Mouse (Mus musculus) gastrocnemius, postnatal 14 days (tissue): ENCODE results near the gene Sgk1. TPM values are rescaled to one million over a fixed set of nuclear protein-coding genes. Genes with fewer than 3 reads are reported as not detected.

Experiments used
- DNase-seq: peaks from one replicate; pipeline ENCODE4 v3.0.0; 2021; ENCODE audit warnings: mixed read lengths
- intact Hi-C: fragments of 180-260 bp; cut with DNase I; formaldehyde crosslinking; loops from one replicate; pipeline ENCODE4 v1.15.1; 2025; ENCODE audit warnings: low total_unique reads
- total RNA-seq, 2 experiments: library from RNA; stranded (reverse); gene quantifications; 2 replicates each; pipeline ENCODE4 v1.2.3; 2021

The Sgk1 gene
- total RNA-seq, 2 experiments from 2014 or later: 137 to 328 TPM

DNA sequence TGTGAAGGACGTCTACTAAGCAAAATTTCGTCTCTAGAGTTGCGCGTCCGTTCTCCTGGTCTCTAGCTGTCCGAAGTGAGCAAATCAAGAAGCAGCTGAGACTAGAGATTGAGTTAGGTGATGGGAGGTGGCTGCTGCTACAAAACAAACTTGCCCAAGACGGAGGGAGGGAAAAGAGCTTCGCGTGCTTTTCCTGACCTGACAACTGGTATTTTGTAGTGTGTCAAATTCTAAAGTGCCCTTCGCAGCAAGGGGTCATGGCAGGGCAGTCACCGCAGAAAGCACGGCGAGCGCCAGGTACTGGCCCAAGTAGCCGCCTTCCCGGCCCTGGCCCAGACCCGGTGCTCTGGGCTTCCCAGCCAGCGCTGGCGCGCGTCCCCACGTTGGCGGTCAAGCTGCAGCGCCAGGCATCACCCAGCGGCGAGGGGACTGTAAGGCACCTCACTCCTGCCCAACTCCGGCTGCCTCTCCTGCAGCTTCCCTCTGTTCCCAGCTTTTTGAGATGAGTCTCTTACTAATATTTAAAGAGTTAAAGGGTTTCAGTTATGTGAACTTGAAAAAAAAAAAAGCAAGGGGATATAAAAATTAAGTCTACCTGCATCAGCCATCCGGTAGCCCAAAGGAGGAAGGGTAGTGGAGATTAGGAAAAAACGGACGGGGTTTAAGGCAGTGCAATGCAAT, 111.0 kb downstream of the Sgk1 start:
- peak; percentile 94 for DNase-seq
- intact Hi-C loops: no loop called here

DNA sequence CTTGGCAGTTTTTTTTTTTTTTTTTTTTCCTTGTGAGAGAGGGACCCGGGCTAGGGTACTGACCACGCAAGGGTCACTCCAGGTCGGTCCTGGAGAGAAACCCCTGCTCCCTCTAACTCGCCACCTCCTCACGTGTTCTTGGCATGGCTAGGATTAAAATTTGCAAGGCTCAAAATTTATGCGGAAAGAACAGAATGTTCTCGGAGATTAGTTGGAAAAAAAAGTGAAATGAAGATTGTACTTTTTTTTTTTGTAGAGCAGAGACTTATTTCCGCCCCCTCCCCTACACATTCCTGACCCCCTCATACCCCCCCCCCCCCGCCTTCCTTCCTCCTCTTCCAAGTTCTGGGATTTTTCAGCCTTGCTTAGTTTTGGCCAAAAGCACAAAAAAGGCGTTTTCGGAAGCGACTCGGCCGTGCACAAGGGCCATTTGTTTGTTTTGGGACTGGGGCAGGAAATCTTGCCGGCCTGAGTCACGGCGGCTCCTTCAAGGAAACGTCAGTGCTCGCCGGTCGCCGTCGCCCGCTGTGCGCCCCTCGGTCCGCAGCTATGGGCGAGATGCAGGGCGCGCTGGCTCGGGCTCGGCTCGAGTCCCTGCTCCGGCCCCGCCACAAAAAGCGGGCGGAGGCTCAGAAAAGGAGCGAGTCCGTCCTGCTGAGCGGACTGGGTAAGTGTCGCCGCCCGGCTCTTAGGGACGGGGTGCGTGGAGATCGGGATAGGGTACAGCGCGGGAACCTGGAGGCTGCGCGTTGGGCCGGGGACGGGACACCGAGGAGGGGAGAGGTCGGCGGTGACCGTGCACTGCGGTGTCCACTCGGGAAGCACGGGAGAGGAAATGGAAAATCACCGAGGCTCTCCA, 111.8 kb downstream of the Sgk1 start:
- intact Hi-C loops: no loop called here
- peak; percentile 74 for DNase-seq

DNA sequence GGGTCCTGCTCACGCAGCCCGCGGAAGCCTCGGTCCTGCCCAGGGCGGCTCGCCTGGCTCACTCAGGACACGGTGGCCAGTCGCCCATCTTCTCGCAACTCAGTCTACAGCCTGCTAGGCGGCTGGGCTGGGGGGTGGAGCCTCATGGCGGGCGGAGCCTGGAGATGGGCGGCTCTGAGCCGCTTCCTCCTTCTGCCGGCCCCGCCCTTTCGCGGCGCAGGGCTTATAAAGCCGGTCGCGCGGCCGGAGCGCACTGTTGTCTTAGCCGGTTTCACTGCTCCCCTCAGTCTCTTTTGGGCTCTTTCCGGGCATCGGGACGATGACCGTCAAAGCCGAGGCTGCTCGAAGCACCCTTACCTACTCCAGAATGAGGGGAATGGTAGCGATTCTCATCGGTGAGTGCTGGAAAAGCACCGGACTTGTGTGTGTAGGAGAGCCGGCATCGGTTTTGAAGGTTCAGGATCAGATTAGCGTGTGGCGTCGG, 112.5 kb downstream of the Sgk1 start:
- intact Hi-C loops: no loop called here

DNA sequence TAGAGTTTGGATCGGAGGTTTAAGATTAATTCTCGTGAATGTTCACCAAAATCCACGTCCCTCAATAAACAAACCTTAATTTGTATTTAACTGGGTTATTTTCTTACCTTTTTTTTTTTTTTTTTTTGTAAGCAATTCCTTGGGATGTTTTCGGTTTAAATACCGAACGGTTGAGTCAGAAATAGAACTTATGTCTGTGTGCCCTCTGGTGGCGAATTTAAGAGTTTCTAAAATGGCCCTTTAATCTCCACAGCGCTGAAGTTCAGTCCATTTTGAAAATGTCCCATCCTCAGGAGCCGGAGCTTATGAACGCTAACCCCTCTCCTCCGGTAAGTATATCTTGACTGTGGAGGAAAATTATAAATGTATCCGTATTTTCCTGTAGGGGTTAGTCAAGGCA, 113.2 kb downstream of the Sgk1 start:
- no peak for DNase-seq
- intact Hi-C loops: no loop called here

More for the DNA sequence above, 112.5 kb downstream of the Sgk1 start:
- DNase-seq: peak; percentile 99

DNA sequence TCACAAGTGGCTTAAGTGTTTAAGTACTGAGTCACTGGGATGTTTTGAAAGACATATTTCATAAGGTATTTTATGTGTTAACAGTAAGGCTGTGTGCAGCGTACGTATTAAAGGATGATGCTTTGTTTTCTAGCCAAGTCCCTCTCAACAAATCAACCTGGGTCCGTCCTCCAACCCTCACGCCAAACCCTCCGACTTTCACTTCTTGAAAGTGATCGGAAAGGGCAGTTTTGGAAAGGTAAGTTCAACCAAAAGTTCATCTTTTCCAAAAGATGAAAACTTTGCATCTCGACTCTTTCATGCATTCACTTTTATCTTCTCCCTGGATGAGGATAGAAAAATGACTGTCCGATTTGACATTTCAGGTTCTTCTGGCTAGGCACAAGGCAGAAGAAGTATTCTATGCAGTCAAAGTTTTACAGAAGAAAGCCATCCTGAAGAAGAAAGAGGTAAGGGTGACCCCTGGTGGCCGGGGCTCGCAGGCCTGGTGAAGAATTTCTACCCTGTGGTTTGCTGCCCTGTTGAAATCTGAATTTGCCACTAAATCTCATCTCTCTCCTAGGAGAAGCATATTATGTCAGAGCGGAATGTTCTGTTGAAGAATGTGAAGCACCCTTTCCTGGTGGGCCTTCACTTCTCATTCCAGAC, 113.8 kb downstream of the Sgk1 start:
- intact Hi-C loops: no loop called here
- DNase-seq: peak; percentile 78

DNA sequence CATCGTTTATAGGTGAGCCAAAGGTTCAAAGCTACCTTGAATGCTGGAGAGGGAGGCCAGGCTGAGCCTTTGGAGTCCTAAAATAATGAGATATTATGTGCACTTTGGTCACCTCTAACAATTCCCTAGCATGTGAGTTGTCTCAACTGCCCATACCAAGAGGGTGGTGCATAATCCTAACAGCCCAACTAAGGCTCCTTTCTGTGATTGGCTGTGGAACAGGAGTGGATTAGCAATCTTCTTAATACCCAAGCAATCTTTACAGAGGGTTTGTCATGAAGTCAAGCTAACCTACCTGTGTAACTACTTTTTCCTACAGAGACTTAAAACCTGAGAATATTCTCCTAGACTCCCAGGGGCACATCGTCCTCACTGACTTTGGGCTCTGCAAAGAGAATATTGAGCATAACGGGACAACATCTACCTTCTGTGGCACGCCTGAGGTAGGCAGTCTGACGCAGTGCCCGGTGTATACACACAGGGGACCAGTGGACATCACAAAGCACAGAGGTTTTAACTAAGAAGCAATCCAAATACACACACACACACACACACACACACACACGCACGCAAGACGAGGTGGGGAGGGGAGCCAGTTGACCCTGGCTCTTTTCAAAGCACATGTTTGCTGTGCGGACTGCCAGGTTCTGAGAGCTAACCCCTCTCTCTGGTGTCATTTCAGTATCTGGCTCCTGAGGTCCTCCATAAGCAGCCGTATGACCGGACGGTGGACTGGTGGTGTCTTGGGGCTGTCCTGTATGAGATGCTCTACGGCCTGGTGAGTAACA, 114.9 kb downstream of the Sgk1 start:
- DNase-seq: no peak
- intact Hi-C loops: no loop called here

DNA sequence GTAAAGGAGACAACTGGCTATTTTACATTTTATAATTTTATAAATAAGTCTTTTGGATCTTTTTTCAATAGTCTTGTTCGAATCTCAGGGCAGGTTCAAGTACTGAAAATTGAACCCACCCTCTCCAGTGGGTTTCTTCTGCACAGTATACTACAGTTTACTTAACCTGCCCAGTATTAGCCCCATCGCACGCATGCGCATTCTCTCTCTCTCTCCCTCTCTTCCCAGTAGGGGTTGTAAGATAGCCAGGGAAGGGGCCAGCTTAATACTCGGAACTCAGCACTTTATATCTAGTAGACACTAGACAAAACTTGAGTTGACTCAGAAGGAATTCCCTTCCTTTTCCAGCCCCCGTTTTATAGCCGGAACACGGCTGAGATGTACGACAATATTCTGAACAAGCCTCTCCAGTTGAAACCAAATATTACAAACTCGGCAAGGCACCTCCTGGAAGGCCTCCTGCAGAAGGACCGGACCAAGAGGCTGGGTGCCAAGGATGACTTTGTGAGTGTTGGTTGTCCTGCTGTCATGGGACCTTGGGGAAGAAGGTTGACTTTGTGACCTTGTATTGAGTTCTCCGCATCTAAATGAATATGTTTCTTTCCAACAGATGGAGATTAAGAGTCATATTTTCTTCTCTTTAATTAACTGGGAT, 115.7 kb downstream of the Sgk1 start:
- peak; percentile 58 for DNase-seq
- intact Hi-C loops: no loop called here

DNA sequence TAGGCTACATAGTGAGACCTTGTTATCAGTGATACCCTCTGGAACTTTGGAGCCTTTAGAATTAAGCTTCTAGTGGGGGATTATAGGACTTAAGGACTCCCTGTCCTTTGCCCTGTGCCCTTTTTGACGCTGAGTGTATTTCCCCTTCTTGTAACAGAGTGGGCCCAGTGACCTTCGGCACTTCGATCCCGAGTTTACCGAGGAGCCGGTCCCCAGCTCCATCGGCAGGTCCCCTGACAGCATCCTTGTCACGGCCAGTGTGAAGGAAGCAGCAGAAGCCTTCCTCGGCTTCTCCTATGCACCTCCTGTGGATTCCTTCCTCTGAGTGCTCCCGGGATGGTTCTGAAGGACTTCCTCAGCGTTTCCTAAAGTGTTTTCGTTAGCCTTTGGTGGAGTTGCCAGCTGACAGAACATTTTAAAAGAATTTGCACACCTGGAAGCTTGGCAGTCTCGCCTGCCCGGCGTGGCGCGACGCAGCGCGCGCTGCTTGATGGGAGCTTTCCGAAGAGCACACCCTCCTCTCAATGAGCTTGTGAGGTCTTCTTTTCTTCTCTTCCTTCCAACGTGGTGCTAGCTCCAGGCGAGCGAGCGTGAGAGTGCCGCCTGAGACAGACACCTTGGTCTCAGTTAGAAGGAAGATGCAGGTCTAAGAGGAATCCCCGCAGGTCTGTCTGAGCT, 116.7 kb downstream of the Sgk1 start:
- intact Hi-C loops: no loop called here
- no peak for DNase-seq

DNA sequence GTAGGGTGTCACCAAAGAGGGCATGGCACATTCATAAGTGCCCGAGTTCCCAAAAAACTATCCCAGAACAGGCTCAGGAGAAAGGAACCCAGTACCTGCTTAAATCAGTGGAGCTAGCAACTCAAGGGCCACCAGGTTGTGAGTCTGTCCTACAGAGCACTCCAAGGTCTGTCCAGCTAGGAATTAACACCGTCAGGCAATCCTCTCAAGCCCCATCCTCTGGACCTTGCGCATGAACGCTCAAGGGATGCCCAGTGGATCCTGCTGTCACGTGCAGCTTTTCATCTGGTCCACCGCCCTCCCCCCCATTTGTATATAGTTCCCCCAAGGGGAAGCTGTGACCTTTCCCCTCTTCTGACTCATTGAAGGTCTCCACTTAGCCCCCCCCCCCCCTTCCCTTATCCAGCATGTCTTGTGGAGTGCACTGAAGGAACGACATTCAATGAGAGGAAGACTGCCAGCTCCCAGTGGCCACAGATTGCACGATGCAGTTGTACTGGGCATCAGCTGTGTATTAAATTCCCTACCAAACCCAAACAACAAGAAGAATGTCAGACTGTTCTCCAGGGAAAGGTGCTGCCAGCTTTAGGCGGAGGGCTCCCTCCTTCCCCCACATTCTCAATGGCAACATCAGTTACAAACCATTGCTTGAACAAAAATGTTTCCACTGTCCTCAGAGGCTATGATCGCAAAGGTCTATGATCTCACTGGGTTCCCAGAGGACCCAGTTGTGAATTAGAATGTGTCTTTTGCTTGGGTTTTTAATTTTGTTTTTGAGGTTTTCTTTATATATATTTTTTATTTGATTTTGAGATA, 118.7 kb downstream of the Sgk1 start:
- intact Hi-C loops: loop anchor here (10.0 kb wide), 1 partner anchor 396 kb away; no protein-coding TSS in a partner anchor
- no peak for DNase-seq

DNA sequence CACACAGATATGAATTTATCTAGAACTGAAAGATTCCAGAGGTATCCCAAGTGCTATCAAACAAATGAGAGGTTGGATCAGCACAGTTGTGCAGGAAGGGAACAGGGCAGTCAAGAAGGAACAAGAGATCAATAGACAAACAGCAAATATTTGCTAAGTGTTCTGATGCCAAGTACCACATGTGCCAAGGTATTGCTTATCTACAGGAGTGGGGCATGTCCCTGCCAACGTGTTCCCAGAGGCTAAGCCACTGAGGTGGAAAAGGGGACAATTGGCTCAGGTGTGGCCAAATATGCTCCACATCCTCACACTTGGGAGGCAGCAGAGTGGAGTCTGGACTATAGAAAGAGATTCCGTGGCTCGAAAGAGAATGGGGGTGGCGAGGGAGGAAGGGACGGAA, 119.6 kb downstream of the Sgk1 start:
- no peak for DNase-seq
- intact Hi-C loops: loop anchor here (10.0 kb wide), 1 partner anchor 397 kb away; no protein-coding TSS in a partner anchor

DNA sequence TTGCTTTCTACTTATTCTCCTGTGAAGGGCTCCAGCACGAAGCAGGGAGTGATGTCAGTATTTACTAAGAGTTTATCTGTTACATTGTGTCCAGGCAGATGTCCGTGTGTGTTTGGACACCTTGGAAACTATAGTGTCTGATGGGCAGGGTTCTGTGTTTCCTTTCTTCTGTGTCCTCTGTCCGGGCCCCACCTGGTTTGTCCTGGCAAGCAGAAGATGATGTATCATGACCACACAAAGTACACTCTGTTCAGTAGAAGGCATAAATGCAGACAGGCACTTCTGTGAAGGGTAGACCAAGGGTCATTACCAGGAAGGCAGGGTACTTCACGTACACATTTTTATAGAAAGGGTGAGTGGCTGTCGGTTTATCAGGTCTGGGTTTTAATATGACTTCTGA, 122.8 kb downstream of the Sgk1 start:
- no peak for DNase-seq
- intact Hi-C loops: loop anchor here (2.0 to 10.0 kb wide), 2 partner anchors 400 to 538 kb away; no protein-coding TSS in a partner anchor

DNA sequence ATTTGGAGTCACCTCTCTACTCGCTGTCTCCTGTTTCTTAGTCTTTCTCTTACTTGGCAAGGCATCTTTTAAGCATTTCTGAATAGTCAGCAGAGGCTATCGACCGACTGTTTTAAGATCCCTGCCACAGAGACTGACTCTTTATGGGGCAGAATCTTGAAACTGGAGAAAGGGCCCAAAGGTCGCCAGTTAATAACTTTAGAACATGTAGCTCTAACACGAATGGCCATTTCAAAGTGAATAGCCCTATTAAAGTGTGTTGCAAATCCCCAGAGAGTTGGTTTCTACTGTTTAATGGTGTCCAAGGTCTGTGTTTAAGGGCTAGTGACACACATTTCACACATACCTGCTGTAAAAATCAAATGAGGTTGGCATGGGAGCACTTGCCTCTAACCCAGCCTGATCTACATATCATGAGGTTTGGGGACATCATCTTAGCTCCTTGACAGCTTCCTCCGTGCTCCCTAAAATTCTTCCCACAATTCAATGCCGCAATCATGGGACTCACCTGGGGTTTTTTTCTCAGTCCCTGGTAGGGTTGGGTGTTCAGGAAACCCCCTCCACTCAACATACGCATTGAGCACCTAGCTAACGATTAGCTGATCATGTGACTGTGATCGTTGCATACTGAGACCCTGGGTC, 125.3 kb downstream of the Sgk1 start:
- no peak for DNase-seq
- intact Hi-C loops: loop anchor here (10.0 kb wide), 1 partner anchor 402 kb away; no protein-coding TSS in a partner anchor

DNA sequence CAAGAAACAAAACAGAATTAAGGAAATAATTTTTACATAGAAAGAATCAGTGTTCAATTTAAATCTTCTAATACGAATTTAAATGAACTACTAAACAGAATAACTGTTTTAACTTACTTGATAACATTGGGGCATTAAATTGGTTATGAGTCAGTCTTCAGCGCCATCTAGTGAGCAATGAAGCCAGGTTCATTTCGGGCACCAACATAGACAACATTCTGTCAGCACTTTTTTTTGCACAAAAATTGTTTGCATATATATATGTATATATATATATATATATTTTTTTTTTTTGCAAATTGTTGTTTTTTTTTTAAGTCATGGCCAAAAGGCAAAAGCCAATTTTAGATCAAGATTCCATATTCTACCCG, 125.8 kb downstream of the Sgk1 start:
- intact Hi-C loops: loop anchor here (10.0 kb wide), 1 partner anchor 403 kb away; no protein-coding TSS in a partner anchor
- DNase-seq: no peak

DNA sequence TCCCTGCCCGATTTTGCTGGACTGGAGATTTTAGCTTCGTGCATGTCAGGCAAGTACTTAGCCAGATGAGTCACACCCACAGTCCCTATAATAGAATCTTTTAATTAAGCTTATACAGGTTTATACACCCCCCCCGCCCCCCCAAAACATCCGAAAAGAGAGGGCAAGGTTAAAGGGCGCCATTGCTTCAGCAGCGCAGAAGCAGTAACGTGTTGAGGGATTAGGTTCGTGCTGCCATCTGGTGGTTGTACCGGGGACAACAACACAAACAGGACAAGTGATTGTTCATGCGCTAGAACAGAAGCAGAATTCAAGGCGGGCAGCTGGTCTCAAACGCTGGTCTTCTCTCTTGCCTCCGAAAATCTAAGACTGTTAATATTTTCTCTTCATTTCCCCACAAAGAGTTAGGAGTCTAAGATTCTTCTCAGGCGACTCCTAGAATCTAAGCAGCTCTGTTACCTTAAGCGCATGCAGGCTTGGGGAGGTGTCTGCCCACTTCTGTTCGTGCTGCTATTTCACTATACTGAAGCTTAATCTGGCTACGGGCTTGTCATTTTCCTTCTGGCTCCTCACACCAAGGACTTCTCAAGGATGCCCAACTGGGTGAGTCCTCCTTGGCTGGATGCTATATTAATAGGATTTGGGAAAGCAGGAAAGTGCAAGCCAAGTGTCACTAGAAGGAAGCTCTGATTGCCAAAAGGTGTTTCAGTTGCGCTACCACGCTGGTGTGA, 128.3 kb downstream of the Sgk1 start:
- intact Hi-C loops: no loop called here
- DNase-seq: peak; percentile 72

DNA sequence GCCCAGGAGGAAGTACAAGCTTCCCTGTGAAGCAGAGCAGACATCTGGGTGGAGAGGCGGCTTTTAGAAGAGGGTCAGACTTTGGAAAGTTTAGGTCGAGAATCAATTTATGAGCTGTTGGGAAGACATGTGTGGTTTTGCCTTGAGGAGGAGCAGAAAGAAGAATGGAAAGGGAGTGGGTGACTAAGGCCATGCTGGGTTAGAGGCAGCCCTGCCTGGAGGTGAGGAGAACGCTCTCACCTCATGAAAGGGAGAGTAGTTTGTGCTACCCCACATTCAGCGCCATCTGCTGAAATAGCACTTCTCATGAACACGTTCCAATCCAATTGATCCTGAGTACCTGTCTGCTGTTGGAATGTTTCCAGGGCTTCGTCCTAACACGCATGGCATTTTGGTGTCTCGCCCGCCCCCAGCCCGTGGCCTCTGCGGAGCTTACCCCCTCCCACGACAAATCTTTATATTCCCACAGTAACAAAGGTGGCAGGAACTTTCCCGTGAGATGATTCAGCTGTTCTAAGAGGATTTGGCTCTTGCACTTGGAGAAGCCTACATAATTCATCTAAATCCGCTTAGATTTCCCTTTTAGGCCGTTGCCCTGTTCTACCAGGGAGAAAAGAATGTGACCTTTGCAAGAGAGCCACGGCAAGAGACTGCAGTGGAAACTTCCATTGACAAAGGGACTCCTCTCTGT, 135.6 kb downstream of the Sgk1 start:
- no peak for DNase-seq
- intact Hi-C loops: no loop called here

DNA sequence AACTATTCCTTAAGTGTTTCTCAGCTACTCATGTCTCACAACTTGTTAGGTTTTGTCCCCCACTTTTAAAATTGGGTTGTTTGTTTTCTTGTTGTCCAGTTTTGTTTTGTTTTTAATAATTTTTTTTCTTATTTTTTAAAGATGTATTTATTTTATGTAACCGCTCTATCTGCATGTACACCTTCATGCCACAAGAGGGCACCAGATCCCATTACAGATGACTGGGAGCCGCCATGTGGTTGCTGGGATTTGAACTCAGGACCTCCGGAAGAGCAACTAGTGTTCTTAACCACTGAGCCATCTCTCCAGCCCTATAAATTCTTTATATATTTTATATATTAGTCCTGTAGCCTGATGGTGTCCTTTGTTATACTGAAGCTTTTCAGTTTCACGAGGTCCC, 136.6 kb downstream of the Sgk1 start:
- intact Hi-C loops: no loop called here
- DNase-seq: no peak
